Mouse (Mus musculus): ENCODE results near the gene Aco2. TPM values are rescaled to one million over a fixed set of nuclear protein-coding genes. Genes with fewer than 3 reads are reported as not detected.
"Not testable (repeated sequence)": the region's sequence is repeated elsewhere in the genome, so short reads cannot be mapped to it uniquely, and the experiment has no call there.

Aco2 gene
- polyA plus RNA-seq, 1 experiment from 2014 or later: 87.0 TPM

- Histone ChIP-seq H3K27ac (ENCODE audit: low read depth) (no peak overlapping the region), H3K9me3 (ENCODE audit: low read length) (no peaks in the 10 kb centered on the region), H3K27me3 (ENCODE audit: insufficient read depth, low read length) (no peaks in the 10 kb centered on the region), H3K4me3 (ENCODE audit: low read depth, low read length) (no peak overlapping the region), H3K4me2 (ENCODE audit: low read depth, low read length) (no peak overlapping the region), H3K9ac (replicated peaks) (no peak overlapping the region), H3K36me3 (replicated peaks; ENCODE audit: insufficient read depth, low read length) (peaks cover 72% of the 10 kb centered on the region), H3K4me1 (ENCODE audit: insufficient read depth) (no peaks in the 10 kb centered on the region)
- ATAC-seq: peak; percentile 33; the same call in 1 of the 2 replicates
- DNase-seq: peak; percentile 84
- 34% methylated on average over 2 of the region's 2 CpGs for WGBS (ENCODE audit: insufficient replicate concordance)
- TF ChIP-seq CTCF (IDR thresholded peaks at IDR 0.05; ENCODE audit: low read depth) (peak; percentile 87), EP300 (IDR thresholded peaks at IDR 0.05; ENCODE audit: low read depth) (no peak)
These were observed 32.8 kb downstream of the Aco2 start for GRCm38 (mm10) chr15:81904939-81905338.

GRCm38 (mm10) chr15:81907953-81908352, 35.8 kb downstream of the Aco2 start:
- Histone ChIP-seq H3K9me3 (ENCODE audit: low read length) (no peaks in the 10 kb centered on the region), H3K9ac (replicated peaks) (no peak overlapping the region), H3K4me2 (ENCODE audit: low read depth, low read length) (no peak overlapping the region), H3K36me3 (replicated peaks; ENCODE audit: insufficient read depth, low read length) (peaks cover 73% of the 10 kb centered on the region), H3K4me1 (ENCODE audit: insufficient read depth) (no peaks in the 10 kb centered on the region), H3K4me3 (ENCODE audit: low read depth, low read length) (no peak overlapping the region), H3K27me3 (ENCODE audit: insufficient read depth, low read length) (no peaks in the 10 kb centered on the region), H3K27ac (ENCODE audit: low read depth) (no peak overlapping the region)
- TF ChIP-seq CTCF (IDR thresholded peaks at IDR 0.05; ENCODE audit: low read depth) (no peak), EP300 (IDR thresholded peaks at IDR 0.05; ENCODE audit: low read depth) (no peak)
- 85% methylated on average over 8 of the region's 8 CpGs for WGBS (ENCODE audit: insufficient replicate concordance)
- ATAC-seq (no peak), DNase-seq (no peak)

GRCm38 (mm10) chr15:81908767-81909166, 36.7 kb downstream of the Aco2 start:
- not testable (repeated sequence) for DNase-seq; H3K27ac ChIP-seq (ENCODE audit: low read depth); H3K4me1 ChIP-seq (ENCODE audit: insufficient read depth); H3K9ac ChIP-seq (replicated peaks); H3K9me3 ChIP-seq (ENCODE audit: low read length); H3K4me3 ChIP-seq (ENCODE audit: low read depth, low read length); H3K4me2 ChIP-seq (ENCODE audit: low read depth, low read length); ATAC-seq; H3K27me3 ChIP-seq (ENCODE audit: insufficient read depth, low read length)
- peaks cover 73% of the 10 kb centered on the region for H3K36me3 ChIP-seq (replicated peaks; ENCODE audit: insufficient read depth, low read length)
- TF ChIP-seq CTCF (IDR thresholded peaks at IDR 0.05; ENCODE audit: low read depth): peak; percentile 32; the same call in 1 of the 2 replicates
- WGBS (ENCODE audit: insufficient replicate concordance): 78% methylated on average over 4 of the region's 4 CpGs

- H3K4me3 ChIP-seq (ENCODE audit: low read depth, low read length): no peak overlapping the region
- no peak overlapping the region for H3K9ac ChIP-seq (replicated peaks)
- TF ChIP-seq CTCF (IDR thresholded peaks at IDR 0.05; ENCODE audit: low read depth) (no peak), EP300 (IDR thresholded peaks at IDR 0.05; ENCODE audit: low read depth) (no peak)
- DNase-seq: no peak
- no peaks in the 10 kb centered on the region for H3K27me3 ChIP-seq (ENCODE audit: insufficient read depth, low read length)
- no peak overlapping the region for H3K27ac ChIP-seq (ENCODE audit: low read depth)
- 76% methylated on average over 2 of the region's 2 CpGs for WGBS (ENCODE audit: insufficient replicate concordance)
- H3K9me3 ChIP-seq (ENCODE audit: low read length): no peaks in the 10 kb centered on the region
- ATAC-seq: no peak
- peaks cover 5% of the 10 kb centered on the region; the same call in 1 of the 2 replicates for H3K4me1 ChIP-seq (ENCODE audit: insufficient read depth)
- no peak overlapping the region for H3K4me2 ChIP-seq (ENCODE audit: low read depth, low read length)
- peaks cover 79% of the 10 kb centered on the region for H3K36me3 ChIP-seq (replicated peaks; ENCODE audit: insufficient read depth, low read length)
These were observed 40.4 kb downstream of the Aco2 start for GRCm38 (mm10) chr15:81912498-81912897.

- DNase-seq: no peak
- no peak overlapping the region for H3K4me2 ChIP-seq (ENCODE audit: low read depth, low read length)
- no peaks in the 10 kb centered on the region for H3K9me3 ChIP-seq (ENCODE audit: low read length)
- no peak overlapping the region for H3K4me3 ChIP-seq (ENCODE audit: low read depth, low read length)
- H3K27ac ChIP-seq (ENCODE audit: low read depth): no peak overlapping the region
- H3K36me3 ChIP-seq (replicated peaks; ENCODE audit: insufficient read depth, low read length): peaks cover 71% of the 10 kb centered on the region
- peak; percentile 38 for ATAC-seq
- no peak overlapping the region for H3K9ac ChIP-seq (replicated peaks)
- H3K27me3 ChIP-seq (ENCODE audit: insufficient read depth, low read length): no peaks in the 10 kb centered on the region
- H3K4me1 ChIP-seq (ENCODE audit: insufficient read depth): peaks cover 5% of the 10 kb centered on the region; the same call in 1 of the 2 replicates
- WGBS (ENCODE audit: insufficient replicate concordance): 60% methylated on average over 5 of the region's 5 CpGs
- TF ChIP-seq EP300 (IDR thresholded peaks at IDR 0.05; ENCODE audit: low read depth) (no peak), CTCF (IDR thresholded peaks at IDR 0.05; ENCODE audit: low read depth) (no peak)
These were observed 42.6 kb downstream of the Aco2 start for GRCm38 (mm10) chr15:81914668-81915067.

GRCm38 (mm10) chr15:81915663-81916062, 43.6 kb downstream of the Aco2 start:
- 76% methylated on average over 5 of the region's 5 CpGs for WGBS (ENCODE audit: insufficient replicate concordance)
- no peak overlapping the region for H3K4me3 ChIP-seq (ENCODE audit: low read depth, low read length)
- peak; percentile 18; the same call in 1 of the 2 replicates for ATAC-seq
- H3K27ac ChIP-seq (ENCODE audit: low read depth): no peak overlapping the region
- no peaks in the 10 kb centered on the region for H3K9me3 ChIP-seq (ENCODE audit: low read length)
- H3K36me3 ChIP-seq (replicated peaks; ENCODE audit: insufficient read depth, low read length): peaks cover 63% of the 10 kb centered on the region
- H3K9ac ChIP-seq (replicated peaks): no peak overlapping the region
- DNase-seq: no peak
- H3K4me1 ChIP-seq (ENCODE audit: insufficient read depth): peaks cover 5% of the 10 kb centered on the region; the same call in 1 of the 2 replicates
- H3K27me3 ChIP-seq (ENCODE audit: insufficient read depth, low read length): no peaks in the 10 kb centered on the region
- H3K4me2 ChIP-seq (ENCODE audit: low read depth, low read length): no peak overlapping the region
- TF ChIP-seq CTCF (IDR thresholded peaks at IDR 0.05; ENCODE audit: low read depth): no peak
- no peak for TF ChIP-seq EP300 (IDR thresholded peaks at IDR 0.05; ENCODE audit: low read depth)

GRCm38 (mm10) chr15:81917201-81917600, 45.1 kb downstream of the Aco2 start:
- Histone ChIP-seq H3K27ac (ENCODE audit: low read depth) (no peak overlapping the region), H3K4me3 (ENCODE audit: low read depth, low read length) (no peak overlapping the region), H3K27me3 (ENCODE audit: insufficient read depth, low read length) (no peaks in the 10 kb centered on the region), H3K9ac (replicated peaks) (no peak overlapping the region), H3K4me1 (ENCODE audit: insufficient read depth) (peaks cover 5% of the 10 kb centered on the region; the same call in 1 of the 2 replicates), H3K36me3 (replicated peaks; ENCODE audit: insufficient read depth, low read length) (peaks cover 52% of the 10 kb centered on the region), H3K4me2 (ENCODE audit: low read depth, low read length) (no peak overlapping the region), H3K9me3 (ENCODE audit: low read length) (no peaks in the 10 kb centered on the region)
- no peak for DNase-seq
- TF ChIP-seq CTCF (IDR thresholded peaks at IDR 0.05; ENCODE audit: low read depth) (no peak), EP300 (IDR thresholded peaks at IDR 0.05; ENCODE audit: low read depth) (no peak)
- ATAC-seq: no peak
- WGBS (ENCODE audit: insufficient replicate concordance): 86% methylated on average over 12 of the region's 12 CpGs

Measured in liver, postnatal 0 days (tissue).